In the genomic region with DNA sequence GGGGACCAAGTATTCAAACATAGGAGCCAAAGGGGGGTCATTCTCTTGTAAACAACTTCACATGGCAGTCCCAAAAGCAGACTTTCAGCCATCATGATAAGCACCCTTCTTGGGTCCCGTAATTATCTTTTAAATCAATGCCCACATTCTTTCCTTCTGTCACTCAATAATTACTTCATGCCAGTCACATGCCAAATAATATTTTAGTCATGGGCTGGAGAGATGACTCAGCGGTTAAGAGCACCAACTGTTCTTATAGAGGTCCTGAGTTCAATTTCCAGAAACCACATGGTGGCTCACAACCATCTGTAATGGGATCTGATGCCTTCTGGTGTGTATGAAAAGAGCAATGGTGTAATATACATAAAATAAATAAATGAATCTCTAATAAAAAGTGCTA, we compare ENCODE assay signal across 26 mouse cellular contexts.
"Had no signal": no experiment of that assay in that cellular context is flagged by ENCODE, and none has a peak within 500 bp of the region (broad histone marks: within the 10 kb centered on the region; RNA-seq: fewer than 3 reads in every experiment).

No protein-coding gene starts in this region.

- H3K9me3 ChIP-seq: embryonic facial prominence, embryonic 10.5 days; embryonic facial prominence, embryonic 12.5 days; embryonic facial prominence, embryonic 13.5 days; embryonic facial prominence, embryonic 15.5 days; forebrain, embryonic 10.5 days; forebrain, embryonic 13.5 days; forebrain, embryonic 15.5 days had no signal

- H3K4me3 ChIP-seq: embryonic facial prominence, embryonic 10.5 days; embryonic facial prominence, embryonic 12.5 days; embryonic facial prominence, embryonic 13.5 days; embryonic facial prominence, embryonic 15.5 days; erythroblast, embryonic 14.5 days; forebrain, embryonic 10.5 days; forebrain, embryonic 13.5 days; forebrain, embryonic 15.5 days; gastrocnemius, adult 2 months; heart, adult 2 months had no signal

- H3K4me2 ChIP-seq: embryonic facial prominence, embryonic 12.5 days; embryonic facial prominence, embryonic 13.5 days; embryonic facial prominence, embryonic 15.5 days; forebrain, embryonic 13.5 days; forebrain, embryonic 15.5 days had no signal

- H3K9ac ChIP-seq: embryonic facial prominence, embryonic 12.5 days; embryonic facial prominence, embryonic 13.5 days; embryonic facial prominence, embryonic 15.5 days; forebrain, embryonic 13.5 days; forebrain, embryonic 15.5 days; forebrain, postnatal 0 days had no signal

- H3K27ac ChIP-seq: embryonic facial prominence, embryonic 10.5 days; embryonic facial prominence, embryonic 12.5 days; embryonic facial prominence, embryonic 13.5 days; embryonic facial prominence, embryonic 15.5 days; forebrain, embryonic 10.5 days; forebrain, embryonic 13.5 days; forebrain, embryonic 15.5 days; gastrocnemius, adult 2 months; heart, adult 2 months had no signal

- DNase-seq: cerebellum, adult 9-10 months; cerebellum, adult 9-11 months; cerebellum, postnatal 10 days; cerebellum, postnatal 14 days; cerebellum, postnatal 25 days; cerebellum, postnatal 36 days; embryo, embryonic 11 days; forebrain, postnatal 0 days; gastrocnemius, adult 2 months; gastrocnemius, postnatal 10 days; gastrocnemius, postnatal 14 days; gastrocnemius, postnatal 25 days; gastrocnemius, postnatal 36 days; heart, adult 11 months; heart, adult 18-20 months; heart, adult 2 months had no signal

- ATAC-seq: forebrain, embryonic 13.5 days; forebrain, embryonic 14.5 days; forebrain, embryonic 15.5 days; forebrain, embryonic 16.5 days; forebrain, postnatal 0 days had no signal

- H3K36me3 ChIP-seq: embryonic facial prominence, embryonic 10.5 days; embryonic facial prominence, embryonic 12.5 days; embryonic facial prominence, embryonic 13.5 days; embryonic facial prominence, embryonic 15.5 days; forebrain, embryonic 10.5 days; forebrain, embryonic 15.5 days had no signal

- H3K27me3 ChIP-seq: embryonic facial prominence, embryonic 12.5 days; embryonic facial prominence, embryonic 13.5 days; embryonic facial prominence, embryonic 15.5 days; forebrain, embryonic 13.5 days; forebrain, embryonic 15.5 days had no signal

- H3K4me1 ChIP-seq: embryonic facial prominence, embryonic 12.5 days; embryonic facial prominence, embryonic 13.5 days; embryonic facial prominence, embryonic 15.5 days; forebrain, embryonic 13.5 days; forebrain, embryonic 15.5 days had no signal
